Mouse (Mus musculus) stomach, postnatal 0 days (tissue): ENCODE results near the gene Myo18b. TPM values are rescaled to one million over a fixed set of nuclear protein-coding genes. Genes with fewer than 3 reads are reported as not detected.

Experiments
- ATAC-seq: fragments of 200-750 bp; cut with Nextera tagmentation; 2 replicates; pipeline ENCODE4 v1.8.0; 2017; ENCODE audit not compliant: low FRiP score, low TSS enrichment
- DNase-seq: peaks from one replicate; pipeline ENCODE4 v3.0.0-alpha.2; 2016; ENCODE audit warnings: low spot score
- H3K27ac ChIP-seq: fragments of 300-500 bp; sonication (generic); replicated peaks from 2 replicates; pipeline ENCODE4 v1.5.1; 2014; ENCODE audit warnings: mild to moderate bottlenecking, control low read depth
- H3K27me3 ChIP-seq: fragments of 300-500 bp; sonication (generic); 2 replicates; pipeline ENCODE4 v1.6.1; 2014; ENCODE audit warnings: low read length; ENCODE audit not compliant: control insufficient read depth, insufficient read depth
- H3K36me3 ChIP-seq: fragments of 300-500 bp; sonication (generic); 2 replicates; pipeline ENCODE4 v1.6.1; 2014; ENCODE audit warnings: low read length, mixed read lengths; ENCODE audit not compliant: control insufficient read depth, insufficient read depth
- H3K4me1 ChIP-seq: fragments of 300-500 bp; sonication (generic); replicated peaks from 2 replicates; pipeline ENCODE4 v1.6.1; 2014; ENCODE audit warnings: antibody characterized with exemption; ENCODE audit not compliant: control insufficient read depth, insufficient read depth
- H3K4me2 ChIP-seq: fragments of 300-500 bp; sonication (generic); replicated peaks from 2 replicates; pipeline ENCODE4 v1.6.1; 2014; ENCODE audit warnings: low read depth, mild to moderate bottlenecking, control low read depth, moderate library complexity
- H3K4me3 ChIP-seq: fragments of 300-500 bp; sonication (generic); 2 replicates; pipeline ENCODE4 v1.5.1; 2014; ENCODE audit warnings: low read depth, low read length, control low read depth
- H3K9ac ChIP-seq: fragments of 300-500 bp; sonication (generic); 2 replicates; pipeline ENCODE4 v1.6.1; 2014; ENCODE audit warnings: mild to moderate bottlenecking, low read length, control low read depth, mixed read lengths
- H3K9me3 ChIP-seq: fragments of 300-500 bp; sonication (generic); 2 replicates; pipeline ENCODE4 v1.6.1; 2016; ENCODE audit warnings: low read length; ENCODE audit not compliant: control insufficient read depth
- CTCF ChIP-seq: IDR thresholded peaks from 2 replicates; pipeline ENCODE4 v1.5.1; 2016; ENCODE audit warnings: antibody characterized with exemption, low read depth, mild to moderate bottlenecking, moderate library complexity
- EP300 ChIP-seq: optimal IDR thresholded peaks from 2 replicates; pipeline ENCODE3; 2016; ENCODE audit warnings: antibody characterized with exemption
- WGBS: fragments of 180-500 bp; shearing (Covaris S2); extraction: QIAGEN DNeasy Blood & Tissue Kit; methylation state at CpG from one replicate; pipeline ENCODE4 v1.1.7; 2014; 5-methylcytosine and 5-hydroxymethylcytosine counted together
- polyA plus RNA-seq: library from polyadenylated mRNA; unstranded; fragments of >200 nt; fragmentation: Nextera tagmentation; extraction: Ambion mirVana; gene quantifications from 2 replicates; pipeline ENCODE4 v1.2.1, GENCODE M21; 2015

Myo18b gene
- polyA plus RNA-seq, 1 experiment from 2014 or later: 0.17 TPM

DNA sequence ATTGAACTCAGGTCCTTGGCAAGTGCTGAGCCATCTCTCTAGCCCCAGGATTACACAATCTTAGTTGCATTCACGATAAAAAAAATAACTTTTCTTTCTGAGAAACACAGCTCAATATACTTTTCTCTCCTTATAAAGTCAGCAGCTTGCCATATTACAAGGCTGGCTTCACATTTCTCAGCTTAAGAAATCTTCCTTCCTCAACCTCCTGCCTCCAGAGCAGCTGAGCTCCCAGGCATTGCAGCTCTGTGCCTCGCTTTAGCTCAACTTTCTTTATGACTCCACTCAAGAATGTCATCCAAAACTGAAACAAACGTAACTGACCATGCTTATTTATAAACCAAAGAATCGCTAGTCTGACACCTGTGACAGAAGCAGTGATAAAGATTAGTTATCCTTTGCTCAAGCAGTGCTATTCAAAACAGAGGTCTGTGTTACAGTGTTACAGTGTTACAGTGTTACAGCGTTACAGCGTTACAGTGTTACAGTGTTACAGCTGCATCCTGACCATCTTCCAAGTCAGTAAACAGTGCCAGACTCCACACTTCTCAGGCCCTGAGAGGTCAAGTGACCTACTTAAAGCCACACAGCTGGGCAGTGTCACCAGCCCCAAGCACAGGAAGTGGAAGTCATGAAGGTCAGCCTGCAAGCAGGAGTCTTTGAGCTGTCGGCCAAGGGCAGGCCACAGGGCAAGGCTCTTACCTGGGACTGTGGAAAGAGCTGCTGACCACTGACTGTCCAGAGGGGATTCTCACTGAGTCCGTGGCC, 181.3 kb downstream of the Myo18b start:
- H3K27me3 ChIP-seq: no peaks in the 10 kb centered on the region
- TF ChIP-seq CTCF (no peak), EP300 (no peak)
- 37% methylated on average over 8 of the region's 8 CpGs for WGBS
- H3K36me3 ChIP-seq: no peaks in the 10 kb centered on the region
- no peak overlapping the region for H3K4me2 ChIP-seq
- no peak overlapping the region for H3K4me3 ChIP-seq
- no peak for ATAC-seq
- H3K9ac ChIP-seq: no peak overlapping the region
- H3K27ac ChIP-seq: no peak overlapping the region
- no peaks in the 10 kb centered on the region for H3K4me1 ChIP-seq
- no peaks in the 10 kb centered on the region for H3K9me3 ChIP-seq
- no peak for DNase-seq

DNA sequence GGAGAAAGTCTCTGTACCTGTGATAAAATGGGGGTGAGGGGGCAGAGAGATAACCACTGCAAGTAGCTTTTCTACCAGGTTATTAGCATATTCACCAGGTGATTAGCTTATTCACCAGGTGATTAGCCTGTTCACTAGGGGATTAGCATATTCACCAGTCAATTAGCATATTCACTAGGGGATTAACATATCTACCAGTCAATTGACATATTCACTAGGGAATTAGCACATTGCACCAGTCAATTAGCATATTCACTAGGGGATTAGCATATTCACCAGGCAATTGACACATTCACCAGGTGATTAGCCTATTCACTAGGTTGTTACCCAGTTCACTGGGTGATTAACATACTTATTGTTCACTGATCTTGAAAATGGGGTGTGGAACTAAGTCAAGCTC, 186.3 kb downstream of the Myo18b start:
- Histone ChIP-seq H3K9me3 (no peaks in the 10 kb centered on the region), H3K9ac (no peak overlapping the region), H3K27me3 (no peaks in the 10 kb centered on the region), H3K36me3 (no peaks in the 10 kb centered on the region), H3K4me1 (no peaks in the 10 kb centered on the region), H3K4me2 (no peak overlapping the region), H3K4me3 (no peak overlapping the region), H3K27ac (no peak overlapping the region)
- no peak for ATAC-seq
- TF ChIP-seq CTCF (no peak), EP300 (no peak)
- DNase-seq: no peak

DNA sequence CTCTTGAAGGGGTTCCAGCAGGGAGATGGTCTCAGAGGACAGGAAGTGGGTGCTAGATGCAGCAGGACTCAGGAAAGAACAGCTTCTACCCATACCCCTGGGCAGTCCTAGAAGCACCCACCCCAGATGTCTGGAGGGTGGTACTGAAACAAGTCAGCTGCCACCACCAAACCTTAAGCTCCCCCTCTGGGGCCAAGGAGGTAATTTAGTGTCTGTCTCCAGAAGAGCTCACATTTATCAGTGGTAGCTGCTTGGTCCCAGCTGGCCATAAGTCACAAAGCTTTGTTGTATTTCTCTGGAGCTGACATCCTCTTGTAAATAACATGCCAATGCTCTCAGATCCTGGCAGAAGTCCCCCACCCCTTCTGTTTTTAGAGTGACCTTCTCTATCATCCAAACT, 187.7 kb downstream of the Myo18b start:
- no peak for ATAC-seq
- no peak overlapping the region for H3K27ac ChIP-seq
- H3K9me3 ChIP-seq: no peaks in the 10 kb centered on the region
- no peaks in the 10 kb centered on the region for H3K36me3 ChIP-seq
- H3K9ac ChIP-seq: no peak overlapping the region
- no peaks in the 10 kb centered on the region for H3K4me1 ChIP-seq
- DNase-seq: no peak
- no peak overlapping the region for H3K4me2 ChIP-seq
- no peaks in the 10 kb centered on the region for H3K27me3 ChIP-seq
- TF ChIP-seq CTCF: no peak
- TF ChIP-seq EP300: no peak
- no peak overlapping the region for H3K4me3 ChIP-seq

DNA sequence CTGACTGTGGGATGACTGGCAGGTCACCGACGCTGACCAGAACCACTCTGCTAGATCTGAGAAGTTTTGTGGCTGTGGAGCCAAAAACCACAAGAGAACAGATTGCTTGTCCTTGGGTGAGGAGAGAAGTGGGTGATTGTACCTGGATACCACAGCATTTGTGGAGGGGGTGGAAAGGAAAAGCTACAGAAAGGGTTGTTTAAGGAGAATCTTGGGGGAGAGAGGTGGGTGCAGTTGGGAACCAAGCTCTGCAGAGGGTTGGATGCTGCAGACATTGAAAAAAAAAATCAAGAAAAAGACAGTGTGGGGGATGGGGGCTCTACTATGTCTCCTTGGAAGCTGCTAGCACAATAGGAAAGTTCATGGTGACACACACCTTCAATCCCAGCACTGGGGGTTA, 188.7 kb downstream of the Myo18b start:
- no peaks in the 10 kb centered on the region for H3K9me3 ChIP-seq
- no peak overlapping the region for H3K4me2 ChIP-seq
- H3K4me3 ChIP-seq: no peak overlapping the region
- no peak for DNase-seq
- no peaks in the 10 kb centered on the region for H3K36me3 ChIP-seq
- TF ChIP-seq CTCF: no peak
- no peak for TF ChIP-seq EP300
- ATAC-seq: no peak
- H3K9ac ChIP-seq: no peak overlapping the region
- H3K4me1 ChIP-seq: no peaks in the 10 kb centered on the region
- 96% methylated on average over 2 of the region's 2 CpGs for WGBS
- no peaks in the 10 kb centered on the region for H3K27me3 ChIP-seq
- H3K27ac ChIP-seq: no peak overlapping the region

DNA sequence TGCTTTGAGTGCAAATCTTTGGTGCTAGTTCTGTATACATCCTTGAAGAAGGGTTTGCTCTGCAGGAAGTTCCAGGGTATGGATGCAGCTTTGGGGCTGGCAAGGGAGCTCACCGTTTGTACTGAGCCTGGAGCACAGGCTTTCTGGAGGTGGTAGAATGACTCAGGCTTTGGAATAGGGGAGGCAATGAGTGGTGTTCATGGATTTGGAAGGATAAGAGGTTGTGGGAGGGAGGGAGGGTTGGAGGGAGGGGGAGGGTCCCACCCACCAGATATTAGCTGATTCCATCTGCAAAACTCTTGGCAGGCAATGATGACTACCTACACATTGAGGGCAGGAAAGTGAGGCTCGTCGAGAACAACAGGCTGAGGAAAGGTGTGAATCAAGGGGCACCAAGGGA, 195.4 kb downstream of the Myo18b start:
- WGBS: 51% methylated on average over 3 of the region's 3 CpGs
- H3K9me3 ChIP-seq: no peaks in the 10 kb centered on the region
- H3K9ac ChIP-seq: no peak overlapping the region

DNA sequence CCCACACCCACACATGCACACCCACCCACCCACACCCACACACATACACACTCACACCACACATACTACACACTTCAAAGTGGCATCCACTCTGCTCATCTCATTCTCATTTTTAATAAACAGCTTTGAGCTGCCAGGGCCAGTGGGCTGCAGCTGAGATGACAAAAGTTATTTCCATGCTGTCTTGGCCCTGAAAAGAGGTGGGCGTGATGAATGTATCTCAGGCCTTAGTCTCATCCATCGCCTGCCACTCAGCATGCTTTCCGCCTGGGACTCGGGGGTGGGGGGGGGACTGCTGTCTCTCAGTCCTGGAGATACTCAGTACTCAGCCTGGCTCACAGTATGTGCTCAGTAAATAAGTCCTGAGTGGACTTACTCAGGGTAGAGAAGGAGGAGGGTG, 199.5 kb downstream of the Myo18b start:
- ATAC-seq: no peak
- 78% methylated on average over 4 of the region's 4 CpGs for WGBS

More for the DNA sequence above, 195.4 kb downstream of the Myo18b start:
- Histone ChIP-seq H3K4me2 (no peak overlapping the region), H3K27ac (no peak overlapping the region), H3K4me1 (no peaks in the 10 kb centered on the region), H3K27me3 (no peaks in the 10 kb centered on the region), H3K36me3 (no peaks in the 10 kb centered on the region), H3K4me3 (no peak overlapping the region)
- ATAC-seq: no peak
- TF ChIP-seq CTCF (no peak), EP300 (no peak)
- no peak for DNase-seq

More for the DNA sequence above, 199.5 kb downstream of the Myo18b start:
- no peak for TF ChIP-seq EP300
- no peak for TF ChIP-seq CTCF
- Histone ChIP-seq H3K27ac (no peak overlapping the region), H3K4me2 (no peak overlapping the region), H3K9ac (no peak overlapping the region), H3K4me1 (no peaks in the 10 kb centered on the region), H3K9me3 (no peaks in the 10 kb centered on the region), H3K36me3 (no peaks in the 10 kb centered on the region), H3K4me3 (no peak overlapping the region), H3K27me3 (no peaks in the 10 kb centered on the region)
- no peak for DNase-seq
